Mouse (Mus musculus): ENCODE data around the gene Gm8362.
A peak's percentile ranks its signal among the peaks of the same experiment; 100 is the strongest.
"Not testable (repeated sequence)": the region's sequence is repeated elsewhere in the genome, so short reads cannot be mapped to it uniquely, and the experiment has no call there.

The Gm8362 gene

DNA sequence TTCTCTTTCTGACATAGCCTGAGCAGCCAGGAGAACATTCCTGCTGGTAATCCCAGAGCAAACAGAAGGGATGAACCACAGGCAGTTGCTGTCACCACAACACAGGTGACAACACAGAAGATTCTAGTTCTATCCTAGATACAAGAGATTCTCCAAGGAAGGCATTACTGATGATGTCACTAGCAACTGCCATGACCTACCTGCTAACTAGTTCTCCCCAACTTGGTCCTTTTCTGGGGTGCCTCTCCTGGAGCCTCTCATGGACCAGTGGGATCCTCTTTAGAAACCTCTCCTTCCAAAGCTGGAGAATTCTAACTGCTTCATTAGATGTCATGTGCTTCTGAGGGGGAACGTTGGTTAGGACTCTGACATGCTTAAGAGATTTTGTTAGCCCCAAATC is at the start of gene Gm8362:
Gm8362 (minus strand) TSS at position 101 of the 400 bp plus-strand sequence.
- DNase-seq = not testable (repeated sequence)

DNA sequence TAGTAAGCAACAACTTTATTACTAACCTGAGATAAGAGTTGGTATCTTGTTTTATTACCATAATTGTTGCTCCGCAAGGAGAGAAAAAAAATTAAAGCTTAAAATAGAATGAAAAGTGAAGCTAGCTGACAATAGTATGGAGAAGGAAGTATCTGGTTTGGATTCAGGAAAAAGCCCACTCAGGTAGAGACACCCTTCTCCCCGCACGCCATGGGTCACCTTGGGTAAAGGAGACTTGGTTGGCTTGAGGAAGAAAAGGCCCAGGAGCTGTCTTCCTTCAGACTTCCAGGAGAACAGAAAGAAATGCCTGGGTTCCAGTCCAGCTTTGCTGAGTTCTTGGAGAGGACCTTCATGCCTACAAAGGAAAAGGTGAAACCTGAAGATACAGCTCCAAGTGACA is 49.1 kb upstream of the Gm8362 start:
- not testable (repeated sequence) for DNase-seq

DNA sequence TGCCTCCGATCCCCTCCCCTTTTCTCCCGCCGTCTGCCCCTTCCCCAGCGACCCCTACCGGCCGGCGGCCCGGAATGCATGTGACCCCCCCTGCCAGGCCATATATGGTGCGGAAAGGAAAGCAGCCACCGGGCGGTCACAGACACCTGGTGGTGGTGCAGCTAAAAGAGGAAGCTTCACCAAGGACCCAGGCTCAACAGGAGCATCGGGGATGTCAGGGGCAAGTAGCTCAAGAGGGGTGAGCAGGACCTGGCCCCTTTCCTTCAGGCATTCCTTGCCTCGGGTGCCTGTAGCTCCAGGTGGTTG is 17.0 kb downstream of the Gm8362 start:
- DNase-seq = peak; percentile 0

DNA sequence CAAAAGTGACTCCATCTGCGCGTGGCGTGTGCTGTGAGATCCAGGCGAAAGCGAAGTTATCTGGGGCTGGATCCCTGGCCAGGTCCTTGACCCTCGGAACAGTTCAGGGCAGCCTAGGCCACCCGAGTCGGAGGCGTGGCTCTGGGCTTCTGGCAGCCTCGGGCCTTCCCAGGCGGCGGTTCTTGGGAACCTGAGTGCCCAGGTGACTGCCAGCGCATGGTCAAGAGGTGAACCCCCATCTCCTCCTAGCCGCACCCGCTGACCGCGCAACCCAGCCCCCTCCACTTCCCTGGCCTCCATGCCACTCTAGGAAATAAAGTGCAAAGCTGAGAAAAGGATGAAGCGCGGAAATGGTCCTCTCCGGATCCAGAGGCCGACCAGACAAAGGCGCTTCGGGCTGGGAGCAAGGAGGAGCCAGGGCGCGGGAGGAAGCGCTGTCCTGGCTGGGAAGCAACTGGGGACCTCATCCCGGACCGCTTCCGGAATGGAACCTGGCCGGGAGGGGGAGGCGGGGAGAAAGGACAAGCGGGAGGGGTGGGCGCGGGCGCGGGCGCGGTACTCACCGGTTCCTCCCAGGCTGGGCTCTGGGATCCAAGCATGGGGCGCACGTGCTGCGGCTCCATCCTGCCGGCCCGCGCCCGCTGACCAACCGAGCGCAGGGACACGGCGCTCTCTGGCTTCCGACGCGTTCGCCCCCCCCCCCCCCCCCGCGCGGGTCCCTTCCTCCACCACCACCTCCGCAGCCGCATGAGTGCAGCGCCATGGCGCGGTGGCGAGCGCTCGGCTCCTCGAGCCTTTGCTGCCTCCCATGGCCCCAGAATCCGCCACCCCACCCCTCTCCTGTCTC is 17.6 kb downstream of the Gm8362 start:
- peak; percentile 8 for DNase-seq

DNA sequence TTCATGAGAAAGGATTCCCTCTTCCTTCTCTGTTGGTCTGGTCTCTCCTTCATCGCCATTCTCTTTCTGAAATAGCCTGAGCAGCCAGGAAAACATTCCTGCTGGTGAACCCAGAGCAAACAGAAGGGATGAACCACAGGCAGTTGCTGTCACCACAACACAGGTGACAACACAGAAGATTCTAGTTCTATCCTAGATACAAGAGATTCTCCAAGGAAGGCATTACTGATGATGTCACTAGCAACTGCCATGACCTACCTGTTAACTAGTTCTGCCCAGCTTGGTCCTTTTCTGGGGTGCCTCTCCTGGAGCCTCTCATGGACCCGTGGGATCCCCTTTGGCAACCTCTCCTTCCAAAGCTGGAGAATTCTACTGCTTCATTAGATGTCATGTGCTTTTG is 32.0 kb downstream of the Gm8362 start, which contains the start of gene Gm3636:
Gm3636 (minus strand) TSS at position 101 of the 400 bp plus-strand sequence.
- DNase-seq = not testable (repeated sequence)

DNA sequence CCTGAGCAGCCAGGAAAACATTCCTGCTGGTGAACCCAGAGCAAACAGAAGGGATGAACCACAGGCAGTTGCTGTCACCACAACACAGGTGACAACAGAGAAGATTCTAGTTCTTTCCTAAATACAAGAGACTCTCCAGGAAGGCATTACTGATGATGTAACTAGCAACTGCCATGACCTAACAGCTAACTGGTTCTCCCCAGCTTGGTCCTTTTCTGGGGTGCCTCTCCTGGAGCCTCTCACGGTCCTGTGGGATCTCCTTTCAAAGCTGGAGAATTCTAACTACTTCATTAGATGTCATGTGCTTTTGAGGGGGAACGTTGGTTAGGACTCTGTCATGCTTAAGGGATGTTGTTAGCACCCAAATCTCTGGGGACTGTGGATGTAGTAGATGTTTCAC is 54.1 kb downstream of the Gm8362 start, which contains the start of gene Gm8050:
Gm8050 (minus strand) TSS at position 101 of the 400 bp plus-strand sequence.
- not testable (repeated sequence) for DNase-seq
